Mouse (Mus musculus) kidney, adult 2 months (tissue): ENCODE measurements at regions not wholly inside any gene's neighbourhood (a gene's known extent, or its start where the extent isn't known, plus 50 kb on each side); places are given as distances from the start of the nearest gene placed in this dataset.

ENCODE experiments used
- DNase-seq: peaks from one replicate; pipeline ENCODE4 v3.0.0; 2021
- H3K27ac ChIP-seq: fragments of 200-500 bp; 2 replicates; pipeline ENCODE4 v1.5.1; 2012; ENCODE audit warnings: low read depth, low read length, control low read depth, inconsistent platforms; ENCODE audit not compliant: insufficient read depth
- H3K27me3 ChIP-seq: fragments of 200-500 bp; replicated peaks from 2 replicates; pipeline ENCODE4 v1.6.1; 2012; ENCODE audit warnings: mild to moderate bottlenecking, moderate library complexity, low read length, inconsistent platforms; ENCODE audit not compliant: control insufficient read depth, insufficient read depth
- H3K36me3 ChIP-seq: fragments of 200-500 bp; 2 replicates; pipeline ENCODE4 v1.6.1; 2012; ENCODE audit warnings: mild to moderate bottlenecking, moderate library complexity, low read length, inconsistent platforms; ENCODE audit not compliant: control insufficient read depth, insufficient read depth
- H3K4me1 ChIP-seq: fragments of 200-500 bp; 2 replicates; pipeline ENCODE4 v1.6.1; 2011; ENCODE audit warnings: low read length; ENCODE audit not compliant: control insufficient read depth, insufficient read depth
- H3K4me3 ChIP-seq: fragments of 200-500 bp; 2 replicates; pipeline ENCODE4 v1.5.1; 2011; ENCODE audit warnings: mild to moderate bottlenecking, low read depth, low read length, control low read depth; ENCODE audit not compliant: insufficient read depth
- CTCF ChIP-seq: fragments of 200-500 bp; conservative IDR thresholded peaks from 2 replicates; pipeline ENCODE4 v1.5.1; 2011; ENCODE audit warnings: low read depth, mild to moderate bottlenecking, control low read depth, low read length, moderate library complexity, mixed read lengths; ENCODE audit not compliant: insufficient read depth, insufficient read length
- POLR2A ChIP-seq: fragments of 200-500 bp; IDR thresholded peaks from one replicate; pipeline ENCODE4 v1.6.1; 2011; ENCODE audit warnings: low read depth, low read length, control low read depth
- WGBS: fragments of 180-500 bp; shearing (Covaris S2); methylation state at CpG from one replicate; pipeline ENCODE4 v1.1.7; 2018; 5-methylcytosine and 5-hydroxymethylcytosine counted together

- Histone ChIP-seq H3K36me3 (no peaks in the 10 kb centered on the region), H3K4me3 (no peak overlapping the region), H3K4me1 (no peaks in the 10 kb centered on the region), H3K27ac (peak overlapping the region; percentile 71), H3K27me3 (no peaks in the 10 kb centered on the region)
- peak; percentile 42 for DNase-seq
- TF ChIP-seq CTCF (no peak), POLR2A (no peak)
These were observed 233.2 kb upstream of the Sorcs1 start for GRCm38 (mm10) chr19:50911646-50912045.

GRCm38 (mm10) chr19:50910674-50911073, 232.2 kb upstream of the Sorcs1 start:
- H3K27me3 ChIP-seq = no peaks in the 10 kb centered on the region
- DNase-seq = no peak
- 75% methylated on average over 1 of the region's 1 CpGs for WGBS

GRCm38 (mm10) chr19:50908751-50909150, 230.3 kb upstream of the Sorcs1 start:
- 65% methylated on average over 4 of the region's 4 CpGs for WGBS
- no peak for DNase-seq
- Histone ChIP-seq H3K4me3 (no peak overlapping the region), H3K27me3 (no peaks in the 10 kb centered on the region), H3K27ac (no peak overlapping the region), H3K36me3 (no peaks in the 10 kb centered on the region), H3K4me1 (no peaks in the 10 kb centered on the region)
- TF ChIP-seq CTCF (no peak), POLR2A (no peak)

More at GRCm38 (mm10) chr19:50910674-50911073, 232.2 kb upstream of the Sorcs1 start:
- Histone ChIP-seq H3K4me1 (no peaks in the 10 kb centered on the region), H3K27ac (no peak overlapping the region), H3K36me3 (no peaks in the 10 kb centered on the region), H3K4me3 (no peak overlapping the region)
- TF ChIP-seq POLR2A = no peak
- TF ChIP-seq CTCF = no peak

GRCm38 (mm10) chr19:50893755-50894154, 215.3 kb upstream of the Sorcs1 start:
- no peaks in the 10 kb centered on the region for H3K4me1 ChIP-seq
- no peak overlapping the region for H3K27ac ChIP-seq
- peak; percentile 43 for DNase-seq
- TF ChIP-seq CTCF (no peak), POLR2A (no peak)
- no peaks in the 10 kb centered on the region for H3K36me3 ChIP-seq
- 49% methylated on average over 3 of the region's 3 CpGs for WGBS
- H3K27me3 ChIP-seq = no peaks in the 10 kb centered on the region
- no peak overlapping the region for H3K4me3 ChIP-seq

GRCm38 (mm10) chr19:50872661-50873060, 194.2 kb upstream of the Sorcs1 start:
- no peak for DNase-seq
- Histone ChIP-seq H3K27ac (no peak overlapping the region), H3K4me1 (no peaks in the 10 kb centered on the region), H3K36me3 (no peaks in the 10 kb centered on the region), H3K4me3 (no peak overlapping the region), H3K27me3 (no peaks in the 10 kb centered on the region)
- 27% methylated on average over 4 of the region's 4 CpGs for WGBS
- TF ChIP-seq CTCF (no peak), POLR2A (no peak)

GRCm38 (mm10) chr19:50872144-50872543, 193.7 kb upstream of the Sorcs1 start:
- no peak overlapping the region for H3K27ac ChIP-seq
- H3K27me3 ChIP-seq = no peaks in the 10 kb centered on the region
- no peaks in the 10 kb centered on the region for H3K4me1 ChIP-seq
- WGBS = 41% methylated on average over 2 of the region's 2 CpGs
- H3K4me3 ChIP-seq = no peak overlapping the region
- DNase-seq = no peak
- H3K36me3 ChIP-seq = no peaks in the 10 kb centered on the region
- TF ChIP-seq POLR2A (no peak), CTCF (no peak)

- Histone ChIP-seq H3K36me3 (no peaks in the 10 kb centered on the region), H3K27me3 (no peaks in the 10 kb centered on the region), H3K4me3 (no peak overlapping the region), H3K4me1 (no peaks in the 10 kb centered on the region), H3K27ac (no peak overlapping the region)
- DNase-seq = no peak
- WGBS = 71% methylated on average over 1 of the region's 1 CpGs
- TF ChIP-seq POLR2A = no peak
- no peak for TF ChIP-seq CTCF
These were observed 176.4 kb upstream of the Sorcs1 start for GRCm38 (mm10) chr19:50854854-50855253.

GRCm38 (mm10) chr19:50840499-50840898, 162.1 kb upstream of the Sorcs1 start:
- 93% methylated on average over 1 of the region's 1 CpGs for WGBS
- TF ChIP-seq POLR2A (no peak), CTCF (no peak)
- DNase-seq = no peak
- H3K4me1 ChIP-seq = no peaks in the 10 kb centered on the region
- no peak overlapping the region for H3K27ac ChIP-seq
- H3K36me3 ChIP-seq = no peaks in the 10 kb centered on the region
- H3K4me3 ChIP-seq = no peak overlapping the region
- H3K27me3 ChIP-seq = no peaks in the 10 kb centered on the region
